Mouse (Mus musculus) erythroblast, embryonic 14.5 days (primary cell): Measurements from ENCODE around the gene Prss28.
A peak's percentile ranks its signal among the peaks of the same experiment; 100 is the strongest.

Source experiments
- GATA1 ChIP-seq: IDR thresholded peaks from 2 replicates; pipeline ENCODE4 v1.6.1; 2012; ENCODE audit warnings: low read length, inconsistent platforms, mixed read lengths
- TAL1 ChIP-seq: IDR thresholded peaks from 3 replicates; pipeline ENCODE4 v1.6.1; 2012; ENCODE audit warnings: low read length, inconsistent platforms, mixed read lengths

GRCm38 (mm10) chr17:25282133-25282532 is 26.3 kb upstream of the Prss28 start:
- TF ChIP-seq GATA1 (peak; percentile 47; the same call in 1 of the 2 replicates), TAL1 (no peak)
